Mouse (Mus musculus): ENCODE results near the gene Inhba.

GRCm38 (mm10) chr13:16078216-16078731 lies 66.6 kb downstream of the Inhba start:
- TF ChIP-seq POLR2A (IDR thresholded peaks at IDR 0.05; ENCODE audit: low read depth, low read length): no peak
- no peak for TF ChIP-seq CTCF (IDR thresholded peaks at IDR 0.05; ENCODE audit: extremely low read depth, insufficient read length, insufficient replicate concordance, low read depth, low read length)
